Mouse (Mus musculus): ENCODE measurements around the gene Figla.

Figla gene

GRCm38 (mm10) chr6:86069856-86070255 is 53.9 kb downstream of the Figla start:
- no peak for DNase-seq (ENCODE audit: low read depth, low spot score)

- DNase-seq (ENCODE audit: low read depth, low spot score) = no peak
Observed at GRCm38 (mm10) chr6:86070277-86070676, 54.3 kb downstream of the Figla start.
